Mouse (Mus musculus) erythroblast, embryonic 14.5 days (primary cell): Measurements from ENCODE around the gene Mrpl12.

Experiments used
- GATA1 ChIP-seq: IDR thresholded peaks from 2 replicates; pipeline ENCODE4 v1.6.1; 2012; ENCODE audit warnings: low read length, inconsistent platforms, mixed read lengths
- TAL1 ChIP-seq: IDR thresholded peaks from 3 replicates; pipeline ENCODE4 v1.6.1; 2012; ENCODE audit warnings: low read length, inconsistent platforms, mixed read lengths

DNA sequence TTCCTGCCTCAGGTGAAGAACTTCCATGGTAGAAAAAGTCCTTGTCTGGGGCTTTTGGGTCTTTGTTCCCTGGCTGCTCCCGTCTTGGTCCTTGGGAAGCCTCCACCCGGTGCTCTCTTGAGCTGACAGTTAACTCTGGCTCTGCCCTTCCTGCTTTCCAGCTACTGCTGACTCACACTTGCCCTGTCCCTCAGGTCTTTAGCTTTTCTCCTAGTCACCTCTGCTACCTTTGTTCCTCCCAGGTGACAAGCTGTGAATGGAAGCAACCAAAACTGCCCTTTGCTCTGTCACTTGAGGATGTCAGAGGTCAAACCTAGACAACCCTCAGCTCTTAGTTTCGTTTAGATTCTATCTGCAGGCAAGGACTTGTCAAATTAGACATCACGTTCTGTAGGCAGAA is 25.5 kb downstream of the Mrpl12 start:
- no peak for TF ChIP-seq TAL1
- TF ChIP-seq GATA1, result no peak
